Mouse (Mus musculus): ENCODE data around the gene Ahnak. TPM values are rescaled to one million over a fixed set of nuclear protein-coding genes. Genes with fewer than 3 reads are reported as not detected.
"Not testable (repeated sequence)": the region's sequence is repeated elsewhere in the genome, so short reads cannot be mapped to it uniquely, and the experiment has no call there.

Gene Ahnak
- total RNA-seq, 2 experiments from 2014 or later = 303 to 328 TPM

- DNase-seq = no peak
These were observed 5.9 kb downstream of the Ahnak start for GRCm38 (mm10) chr19:8994813-8995607.

DNA sequence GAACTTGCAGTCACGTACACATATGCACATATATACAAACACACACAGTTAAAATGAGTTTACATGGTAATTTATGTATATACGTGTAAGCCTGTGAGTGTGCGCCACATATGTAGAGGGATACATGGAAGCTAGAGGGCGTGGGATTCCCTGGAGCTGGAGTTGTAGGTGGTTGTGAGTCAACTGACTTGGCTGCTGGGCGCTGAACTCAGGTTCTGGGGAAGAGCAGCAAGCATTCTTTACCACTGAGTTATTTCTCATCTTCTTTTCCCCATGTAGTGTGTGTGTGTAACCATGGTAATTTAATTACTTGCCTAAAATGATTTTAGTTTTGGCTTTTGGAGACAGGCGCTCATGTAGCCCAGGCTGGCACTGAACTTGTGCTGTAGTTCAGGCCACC is 7.5 kb downstream of the Ahnak start:
- no peak for DNase-seq

- DNase-seq = peak; percentile 89
These were observed 8.5 kb downstream of the Ahnak start for GRCm38 (mm10) chr19:8997546-8997945.

DNA sequence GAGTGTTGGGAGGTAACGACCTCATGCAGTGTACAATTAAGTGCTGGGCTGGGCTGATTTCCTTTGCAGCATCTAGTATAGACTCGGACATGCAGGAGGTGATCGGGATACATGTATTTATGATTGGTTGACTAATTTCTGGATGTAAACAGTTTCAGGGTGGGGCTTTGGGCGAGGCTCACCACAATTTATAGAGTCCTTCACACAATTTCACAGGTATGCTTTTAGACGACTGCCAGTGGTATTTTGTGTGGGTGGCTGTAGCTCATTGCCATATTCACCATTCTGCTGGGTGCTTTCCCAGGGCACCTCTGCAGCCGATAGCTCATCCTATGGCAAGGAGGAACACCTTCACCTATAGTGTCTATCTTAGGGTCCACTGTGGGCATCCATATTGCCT is 9.5 kb downstream of the Ahnak start:
- DNase-seq = no peak

- no peak for DNase-seq
These were observed 10.1 kb downstream of the Ahnak start for GRCm38 (mm10) chr19:8999223-8999622.

DNA sequence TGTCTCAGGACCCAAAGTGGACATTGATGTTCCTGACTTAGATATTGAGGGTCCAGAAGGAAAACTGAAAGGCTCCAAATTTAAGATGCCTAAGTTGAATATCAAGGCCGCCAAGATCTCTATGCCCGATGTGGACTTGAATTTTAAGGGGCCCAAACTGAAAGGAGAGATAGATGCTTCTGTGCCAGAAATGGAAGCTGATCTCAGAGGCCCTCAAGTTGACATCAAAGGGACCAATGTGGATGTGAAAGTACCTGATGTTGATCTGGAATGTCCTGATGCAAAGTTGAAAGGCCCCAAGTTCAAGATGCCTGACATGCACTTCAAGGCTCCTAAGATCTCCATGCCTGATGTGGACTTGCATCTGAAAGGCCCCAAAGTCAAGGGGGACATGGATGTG is 17.8 kb downstream of the Ahnak start:
- not testable (repeated sequence) for DNase-seq

- DNase-seq = no peak
These were observed 30.2 kb downstream of the Ahnak start for GRCm38 (mm10) chr19:9019298-9019697.

DNA sequence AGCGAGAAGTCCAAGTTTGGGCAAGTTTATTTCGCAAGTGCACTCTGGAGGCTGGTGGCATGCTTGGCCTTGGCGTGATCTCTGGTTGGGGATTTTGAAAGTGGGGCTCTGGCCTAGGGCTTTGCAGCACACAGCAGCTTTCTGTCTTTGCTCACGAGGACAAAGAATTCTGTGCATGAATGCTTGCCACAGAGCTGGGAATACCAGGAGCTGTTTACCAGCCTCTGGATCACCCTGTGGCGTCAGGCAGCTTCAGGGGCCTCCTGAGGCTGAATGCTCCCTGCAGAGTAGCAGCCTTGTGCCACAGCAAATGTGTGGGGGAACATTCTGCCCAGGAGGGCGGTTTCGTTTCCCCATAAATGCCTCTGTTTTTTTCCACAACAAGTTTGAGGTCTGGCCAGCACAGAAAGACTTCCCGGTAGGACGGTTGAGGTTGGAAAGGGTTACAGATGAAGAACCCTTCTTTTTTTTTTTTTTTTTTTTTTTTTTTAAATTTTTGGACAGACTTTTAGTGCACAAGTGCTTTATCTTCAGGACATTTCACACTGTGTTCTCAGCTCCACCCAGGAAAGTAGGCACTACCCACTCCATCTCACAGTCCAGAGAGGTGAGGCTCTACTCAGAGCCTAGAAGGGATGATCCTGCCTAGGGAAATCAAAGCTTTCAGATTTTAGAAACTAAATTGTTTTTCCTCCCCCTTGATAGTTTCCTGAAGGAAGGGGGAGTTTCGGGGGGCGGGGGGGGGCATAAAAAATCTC is 34.1 kb downstream of the Ahnak start:
- peak; percentile 38 for DNase-seq

DNA sequence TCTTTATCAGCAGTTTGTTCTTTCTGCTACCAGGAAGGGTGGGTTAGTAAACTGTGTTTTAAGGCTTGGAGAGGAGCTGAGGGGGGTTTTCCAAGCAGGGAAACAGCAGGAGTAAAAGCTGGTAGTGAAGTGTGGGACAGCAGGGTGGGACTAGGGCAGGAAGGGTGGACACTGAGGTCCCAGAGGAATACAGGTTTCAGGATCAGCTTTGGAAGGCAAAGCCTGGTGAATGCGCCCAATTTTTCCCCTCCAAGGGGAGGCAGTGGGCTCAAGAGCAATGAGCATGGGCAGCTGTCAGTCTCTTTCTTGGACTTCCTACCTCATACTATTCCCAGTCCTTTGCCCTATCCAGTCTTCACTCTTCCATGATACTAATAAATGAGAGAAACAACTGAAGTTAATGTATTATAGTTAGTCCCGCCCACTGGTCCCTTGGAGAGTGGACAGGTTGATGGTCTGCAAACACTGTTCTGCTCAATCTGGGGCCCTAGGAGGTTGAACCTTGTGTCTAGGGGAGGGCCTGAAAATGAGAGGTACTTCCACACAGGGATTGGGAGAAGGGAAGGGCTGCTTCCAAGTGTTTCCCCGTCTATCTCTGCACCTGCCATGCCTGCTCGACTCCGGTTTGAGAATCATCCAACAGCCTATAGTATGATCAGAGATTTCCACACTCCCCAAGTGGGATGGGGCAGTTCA is 36.6 kb downstream of the Ahnak start:
- DNase-seq = no peak

- DNase-seq = no peak
These were observed 37.5 kb downstream of the Ahnak start for GRCm38 (mm10) chr19:9026634-9027033.

DNA sequence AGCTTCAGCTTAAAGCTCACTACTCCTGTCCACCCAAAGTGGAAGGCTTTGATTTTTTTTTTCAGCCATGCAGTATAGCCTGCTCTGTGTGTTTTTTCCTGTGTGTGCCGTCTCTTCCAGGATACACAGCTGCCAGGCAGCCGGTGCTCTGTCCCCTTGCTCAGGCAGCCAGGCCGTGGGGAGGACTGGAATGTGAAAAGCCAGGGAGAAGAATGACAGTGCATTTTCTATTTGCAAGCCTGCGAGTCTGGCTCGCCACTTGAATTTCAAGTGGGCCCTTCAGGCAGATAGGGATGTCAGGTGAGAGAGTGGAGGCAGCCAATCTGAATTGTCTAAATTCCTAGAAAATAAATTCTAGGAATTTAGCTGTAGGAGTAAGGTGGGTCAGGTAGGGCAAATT is 38.7 kb downstream of the Ahnak start:
- DNase-seq = peak; percentile 74

- no peak for DNase-seq
These were observed 39.3 kb downstream of the Ahnak start for GRCm38 (mm10) chr19:9028375-9028774.

- DNase-seq = peak; percentile 47
These were observed 40.7 kb downstream of the Ahnak start for GRCm38 (mm10) chr19:9029640-9030262.

DNA sequence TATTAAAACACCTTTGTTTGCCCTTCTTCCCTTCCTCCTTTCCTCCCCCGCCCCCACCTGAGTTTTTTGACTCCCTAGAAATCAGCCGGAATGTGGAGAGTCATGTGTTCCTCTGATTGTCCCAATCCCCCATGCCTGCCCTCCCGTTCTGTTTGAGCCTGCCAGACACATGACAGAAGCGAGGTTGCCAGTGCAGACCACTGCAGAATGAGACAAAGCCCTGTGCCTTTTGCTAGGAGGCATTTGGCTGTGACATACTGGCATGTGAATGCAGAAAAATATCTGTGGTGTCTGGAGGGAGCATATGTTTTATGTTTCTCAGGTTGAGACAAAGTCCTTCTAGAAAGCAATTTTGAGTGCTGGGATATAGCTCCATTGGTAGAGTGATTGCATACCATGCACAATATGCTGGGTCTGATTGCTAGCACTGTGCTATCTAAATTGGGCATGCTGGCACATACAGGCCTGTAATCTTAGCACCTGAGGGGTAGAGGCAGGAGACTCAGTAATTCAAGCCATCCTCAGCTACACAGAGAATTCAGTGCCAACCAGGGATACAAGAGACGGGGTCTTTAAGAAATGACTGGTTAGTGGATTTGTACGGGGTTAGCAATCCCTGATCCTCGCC is 43.5 kb downstream of the Ahnak start:
- peak; percentile 43 for DNase-seq

DNA sequence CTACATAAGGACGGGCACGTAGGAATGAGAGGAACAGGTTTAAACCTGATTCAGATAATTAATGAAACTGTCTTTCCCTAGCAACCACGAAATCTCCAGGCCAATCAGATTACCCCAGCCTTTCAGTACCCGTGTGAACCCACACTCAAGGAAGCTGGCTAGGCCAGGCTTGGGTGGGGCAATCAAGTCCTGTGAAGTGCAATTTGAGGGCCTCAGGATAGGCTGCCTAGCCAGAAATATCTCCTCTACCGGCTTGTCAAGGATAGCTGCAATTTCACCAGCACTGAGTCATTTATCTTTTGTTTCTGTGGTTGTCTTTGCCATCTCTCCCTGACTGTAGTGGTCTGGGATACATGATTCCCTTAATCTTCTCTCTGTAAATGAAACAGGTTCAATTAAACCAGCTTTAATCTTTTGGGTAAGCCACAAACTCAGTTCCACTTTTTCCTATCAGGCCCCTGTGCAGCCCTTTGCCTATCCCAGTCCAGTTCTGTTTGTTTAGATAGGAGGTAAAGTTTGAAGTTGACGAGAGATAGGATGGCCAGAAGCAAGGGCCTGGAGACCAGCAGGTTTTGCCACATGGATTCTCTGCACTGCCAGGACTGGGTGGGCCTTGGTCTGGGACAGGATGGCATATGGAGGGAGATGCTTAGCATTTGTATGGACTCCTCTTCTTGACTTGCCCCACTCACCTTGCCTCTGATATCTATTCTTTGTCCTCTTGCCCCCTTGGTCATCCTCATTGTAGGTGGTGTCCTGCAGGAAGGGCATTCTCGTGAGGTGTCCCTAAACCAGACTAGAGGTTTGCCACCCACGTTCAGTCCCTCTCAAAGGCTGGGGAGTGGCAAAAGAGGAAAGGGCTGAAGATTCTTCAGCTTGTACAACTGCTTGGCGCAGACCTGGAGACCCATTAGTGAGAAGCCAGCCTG is 44.6 kb downstream of the Ahnak start:
- DNase-seq = no peak

DNA sequence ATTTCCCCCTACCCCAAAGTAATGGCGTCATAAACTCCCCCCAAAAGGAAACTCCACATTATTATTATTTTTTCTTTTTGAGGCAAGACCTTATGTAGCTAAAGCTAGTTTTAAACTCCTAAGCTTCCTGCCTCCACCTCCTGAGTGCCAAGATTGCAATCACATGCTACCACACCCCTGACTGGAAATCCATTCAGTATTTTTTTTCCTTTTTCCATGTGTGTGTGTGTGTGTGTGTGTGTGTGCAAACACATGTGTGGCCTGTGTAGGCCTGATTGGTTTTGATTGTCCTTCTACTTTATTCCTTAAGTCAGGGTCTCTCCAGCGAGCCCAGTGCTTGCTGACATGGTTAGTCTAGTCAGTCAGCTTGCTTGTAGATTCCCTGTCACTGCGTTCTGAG is 45.4 kb downstream of the Ahnak start:
- no peak for DNase-seq

DNA sequence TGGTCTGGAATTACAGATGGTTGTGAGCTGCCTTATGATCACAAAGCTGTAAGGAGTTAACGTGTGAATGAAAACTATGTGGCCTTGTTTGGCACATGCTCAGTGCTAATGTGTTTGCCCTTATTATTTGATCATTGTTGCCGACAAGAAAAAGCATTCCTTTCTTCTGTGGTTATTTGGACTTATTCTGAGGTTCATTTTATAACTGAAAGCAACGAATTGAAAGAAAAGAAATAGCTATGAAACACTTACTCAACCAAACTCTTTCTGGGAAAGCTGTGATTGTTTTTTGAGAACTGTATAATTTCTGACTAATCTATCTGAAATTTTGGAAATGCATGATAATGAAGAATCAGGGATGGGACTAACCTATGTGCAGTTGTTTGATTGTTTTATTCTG is 46.0 kb downstream of the Ahnak start:
- no peak for DNase-seq

- no peak for DNase-seq
These were observed 49.1 kb downstream of the Ahnak start for GRCm38 (mm10) chr19:9038136-9038535.

GRCm38 (mm10) chr19:9039266-9039665 is 50.2 kb downstream of the Ahnak start:
- DNase-seq = no peak

- no peak for DNase-seq
These were observed 50.8 kb downstream of the Ahnak start for GRCm38 (mm10) chr19:9039928-9040327.

- DNase-seq = no peak
These were observed 51.6 kb downstream of the Ahnak start for GRCm38 (mm10) chr19:9040649-9041048.

Data from heart, postnatal 4 days (tissue).